Mouse (Mus musculus): ENCODE measurements around the gene Mrc2. TPM values are rescaled to one million over a fixed set of nuclear protein-coding genes. Genes with fewer than 3 reads are reported as not detected.

The Mrc2 gene
- polyA plus RNA-seq, 1 experiment from 2014 or later = 2.8 TPM

DNA sequence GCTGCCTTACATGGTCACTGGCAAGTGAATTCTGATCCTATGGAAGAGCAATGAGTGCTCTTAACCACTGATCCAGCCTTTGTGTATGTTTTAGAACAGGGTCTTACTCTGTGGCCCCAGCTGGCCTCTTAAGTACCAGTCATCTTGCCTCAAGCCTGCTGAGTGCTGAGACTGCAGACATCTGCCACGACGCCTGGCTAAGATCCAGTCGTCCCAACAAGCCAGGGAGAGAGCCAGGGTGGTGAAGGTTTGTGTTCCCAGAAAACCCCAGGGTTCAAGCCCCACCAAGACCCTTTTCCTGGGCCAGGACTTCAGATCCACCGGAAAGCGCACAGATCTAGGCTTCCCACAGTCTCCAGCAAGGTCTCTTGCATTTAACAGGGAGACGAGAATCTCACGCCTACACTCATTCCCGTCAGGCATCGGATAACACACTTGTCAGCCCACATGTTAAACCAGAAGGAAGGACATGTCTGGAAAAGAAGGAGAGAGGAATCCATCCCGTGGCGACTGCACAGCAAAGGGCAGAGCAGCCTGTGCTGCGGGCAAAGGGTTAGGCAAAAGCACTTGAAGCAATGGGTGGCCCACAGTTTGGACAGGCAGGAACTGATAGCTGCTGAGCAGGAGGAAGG is 20.0 kb downstream of the Mrc2 start:
- Histone ChIP-seq H3K27me3 (replicated peaks) (no peaks in the 10 kb centered on the region), H3K4me3 (no peak overlapping the region), H3K9ac (no peak overlapping the region), H3K27ac (no peak overlapping the region), H3K4me2 (no peak overlapping the region), H3K4me1 (peaks cover 18% of the 10 kb centered on the region), H3K36me3 (no peaks in the 10 kb centered on the region), H3K9me3 (replicated peaks) (no peaks in the 10 kb centered on the region)
- ATAC-seq = no peak
- WGBS (ENCODE audit: insufficient replicate concordance) = 62% methylated on average over 12 of the region's 12 CpGs

GRCm38 (mm10) chr11:105312972-105313632 is 20.7 kb downstream of the Mrc2 start:
- Histone ChIP-seq H3K9me3 (replicated peaks) (no peaks in the 10 kb centered on the region), H3K36me3 (no peaks in the 10 kb centered on the region), H3K4me1 (peaks cover 18% of the 10 kb centered on the region), H3K9ac (no peak overlapping the region), H3K4me2 (no peak overlapping the region), H3K27ac (no peak overlapping the region), H3K4me3 (no peak overlapping the region), H3K27me3 (replicated peaks) (no peaks in the 10 kb centered on the region)
- peak; percentile 44; the same call in 1 of the 2 replicates for ATAC-seq
- 37% methylated on average over 10 of the region's 10 CpGs for WGBS (ENCODE audit: insufficient replicate concordance)

GRCm38 (mm10) chr11:105313633-105314014 is 21.2 kb downstream of the Mrc2 start:
- Histone ChIP-seq H3K4me3 (no peak overlapping the region), H3K9me3 (replicated peaks) (no peaks in the 10 kb centered on the region), H3K4me1 (peaks cover 18% of the 10 kb centered on the region), H3K9ac (no peak overlapping the region), H3K27ac (no peak overlapping the region), H3K36me3 (no peaks in the 10 kb centered on the region), H3K27me3 (replicated peaks) (no peaks in the 10 kb centered on the region), H3K4me2 (no peak overlapping the region)
- 61% methylated on average over 8 of the region's 8 CpGs for WGBS (ENCODE audit: insufficient replicate concordance)
- no peak for ATAC-seq

DNA sequence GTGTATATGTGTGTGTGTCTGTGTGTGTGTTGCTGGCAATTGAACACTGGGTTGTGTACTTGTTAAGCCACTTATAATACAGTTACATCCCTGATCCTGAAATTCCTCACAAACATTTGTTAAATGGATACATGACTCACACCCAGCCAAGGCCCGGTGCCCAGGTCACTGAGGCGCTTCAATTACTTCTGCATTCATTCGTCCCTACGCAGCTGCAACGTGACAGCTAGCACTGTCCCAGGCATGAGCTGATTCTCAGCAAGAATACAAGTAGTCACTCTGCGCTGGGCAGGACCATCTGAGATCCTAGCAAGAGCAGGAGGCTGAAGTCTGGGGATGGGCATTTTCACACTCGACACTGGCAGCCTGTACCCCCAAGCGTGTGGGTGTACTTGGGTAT is 22.9 kb downstream of the Mrc2 start:
- H3K27ac ChIP-seq = no peak overlapping the region
- no peaks in the 10 kb centered on the region for H3K36me3 ChIP-seq
- H3K9me3 ChIP-seq (replicated peaks) = no peaks in the 10 kb centered on the region
- H3K4me1 ChIP-seq = peaks cover 18% of the 10 kb centered on the region
- H3K27me3 ChIP-seq (replicated peaks) = no peaks in the 10 kb centered on the region
- H3K4me2 ChIP-seq = no peak overlapping the region
- WGBS (ENCODE audit: insufficient replicate concordance) = 78% methylated on average over 8 of the region's 8 CpGs
- H3K4me3 ChIP-seq = no peak overlapping the region
- no peak for ATAC-seq
- no peak overlapping the region for H3K9ac ChIP-seq

DNA sequence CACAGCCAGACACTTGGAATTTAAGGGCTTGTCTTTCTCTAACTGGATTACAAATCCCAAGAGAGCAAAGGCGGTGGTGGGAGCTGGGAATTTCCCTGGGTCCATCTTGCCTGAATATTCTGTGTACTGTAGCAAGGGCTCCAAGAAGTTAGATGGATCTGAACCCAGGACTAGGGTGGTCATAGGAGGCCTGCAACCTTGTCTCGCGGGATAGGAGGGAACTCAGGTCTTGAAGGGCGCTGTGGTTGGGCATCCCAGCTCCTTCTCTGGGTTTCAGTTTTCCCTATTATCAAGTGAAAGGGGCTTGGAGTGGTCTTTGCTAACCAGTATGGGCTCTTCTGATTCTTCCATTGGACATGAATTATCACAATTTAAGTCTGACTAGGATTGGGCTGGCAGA is 23.7 kb downstream of the Mrc2 start:
- H3K4me1 ChIP-seq = peaks cover 18% of the 10 kb centered on the region
- no peak overlapping the region for H3K9ac ChIP-seq
- H3K9me3 ChIP-seq (replicated peaks) = no peaks in the 10 kb centered on the region
- H3K27me3 ChIP-seq (replicated peaks) = no peaks in the 10 kb centered on the region
- H3K36me3 ChIP-seq = no peaks in the 10 kb centered on the region
- 82% methylated on average over 4 of the region's 4 CpGs for WGBS (ENCODE audit: insufficient replicate concordance)
- no peak overlapping the region for H3K4me3 ChIP-seq
- no peak overlapping the region for H3K27ac ChIP-seq
- no peak for ATAC-seq
- H3K4me2 ChIP-seq = no peak overlapping the region

DNA sequence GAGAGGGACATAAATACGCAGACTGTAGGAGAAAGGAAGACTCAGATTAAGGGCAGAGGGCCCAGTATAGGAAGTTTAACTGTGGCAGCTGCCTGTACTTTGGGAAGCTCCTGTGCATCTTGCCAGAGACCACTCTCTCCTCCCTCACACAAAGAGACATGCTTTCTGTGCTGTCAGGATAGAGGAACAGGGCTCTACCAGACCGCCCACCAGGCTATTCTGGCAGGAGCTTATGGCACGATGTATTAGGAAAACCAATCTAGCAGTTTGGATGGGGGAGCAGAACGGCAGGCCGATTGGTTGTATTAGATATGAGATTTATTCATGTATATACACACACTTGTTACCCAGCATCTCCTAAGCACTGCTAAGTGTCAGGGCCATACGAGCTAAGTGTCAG is 25.3 kb downstream of the Mrc2 start:
- Histone ChIP-seq H3K9ac (no peak overlapping the region), H3K27ac (no peak overlapping the region), H3K9me3 (replicated peaks) (no peaks in the 10 kb centered on the region), H3K4me1 (peaks cover 7% of the 10 kb centered on the region; the same call in 1 of the 2 replicates), H3K36me3 (no peaks in the 10 kb centered on the region), H3K4me3 (no peak overlapping the region), H3K27me3 (replicated peaks) (no peaks in the 10 kb centered on the region), H3K4me2 (no peak overlapping the region)
- 76% methylated on average over 6 of the region's 6 CpGs for WGBS (ENCODE audit: insufficient replicate concordance)
- no peak for ATAC-seq

GRCm38 (mm10) chr11:105321090-105321489 is 28.6 kb downstream of the Mrc2 start:
- WGBS (ENCODE audit: insufficient replicate concordance) = 35% methylated on average over 2 of the region's 2 CpGs
- no peak overlapping the region for H3K4me2 ChIP-seq
- no peaks in the 10 kb centered on the region for H3K9me3 ChIP-seq (replicated peaks)
- no peak for ATAC-seq
- H3K27me3 ChIP-seq (replicated peaks) = no peaks in the 10 kb centered on the region
- no peak overlapping the region for H3K27ac ChIP-seq
- H3K4me3 ChIP-seq = no peak overlapping the region
- H3K4me1 ChIP-seq = no peaks in the 10 kb centered on the region
- H3K9ac ChIP-seq = no peak overlapping the region
- H3K36me3 ChIP-seq = no peaks in the 10 kb centered on the region

DNA sequence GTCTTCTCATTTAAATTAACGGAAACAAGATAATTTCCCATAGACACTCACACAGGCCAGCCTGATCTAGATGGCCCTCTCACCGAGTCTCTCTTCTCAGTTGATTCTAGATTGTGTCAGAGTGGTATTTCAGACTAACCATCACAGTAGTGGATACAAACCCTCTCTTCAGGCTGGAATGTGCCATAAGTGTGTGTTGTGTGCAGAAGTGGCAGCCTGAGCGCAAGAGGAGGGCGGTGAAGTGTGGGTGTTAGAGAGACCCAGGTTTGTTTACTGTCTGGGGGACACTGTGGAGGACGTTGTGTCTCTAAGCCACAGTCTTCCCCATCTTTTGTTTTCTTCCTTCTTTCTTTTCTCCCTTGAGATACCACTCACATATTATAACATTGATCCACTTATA is 31.1 kb downstream of the Mrc2 start:
- Histone ChIP-seq H3K4me3 (no peak overlapping the region), H3K4me2 (no peak overlapping the region), H3K9me3 (replicated peaks) (no peaks in the 10 kb centered on the region), H3K4me1 (no peaks in the 10 kb centered on the region), H3K36me3 (no peaks in the 10 kb centered on the region), H3K27ac (no peak overlapping the region), H3K9ac (no peak overlapping the region), H3K27me3 (replicated peaks) (no peaks in the 10 kb centered on the region)
- ATAC-seq = no peak
- WGBS (ENCODE audit: insufficient replicate concordance) = 70% methylated on average over 5 of the region's 5 CpGs

DNA sequence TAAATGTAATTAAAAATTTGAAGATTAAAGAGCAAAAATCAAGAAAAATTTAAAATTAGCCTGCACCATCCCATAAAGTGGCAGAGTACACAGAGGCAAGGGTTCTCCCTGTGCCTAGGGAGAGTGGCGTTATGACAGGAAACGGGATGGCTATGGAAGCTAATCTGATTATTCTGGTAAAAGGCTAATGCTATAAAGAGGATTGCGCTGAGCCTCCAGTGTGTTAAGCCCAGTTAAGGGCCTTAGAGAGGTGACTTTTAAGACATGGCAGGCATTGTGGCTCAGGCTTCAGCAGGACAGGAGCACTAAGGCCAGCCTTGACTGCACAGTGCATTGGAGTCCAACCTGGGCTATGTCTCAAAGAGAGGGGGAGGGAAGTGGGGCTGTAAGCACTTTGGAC is 34.7 kb downstream of the Mrc2 start:
- Histone ChIP-seq H3K36me3 (no peaks in the 10 kb centered on the region), H3K27me3 (replicated peaks) (0 out of 2 replicates have a peak, but pooled peaks cover 7% of the 10 kb centered on the region), H3K27ac (no peak overlapping the region), H3K9ac (no peak overlapping the region), H3K9me3 (replicated peaks) (no peaks in the 10 kb centered on the region), H3K4me1 (no peaks in the 10 kb centered on the region), H3K4me2 (no peak overlapping the region), H3K4me3 (no peak overlapping the region)
- 82% methylated on average over 3 of the region's 3 CpGs for WGBS (ENCODE audit: insufficient replicate concordance)
- ATAC-seq = no peak

GRCm38 (mm10) chr11:105329962-105330361 is 37.5 kb downstream of the Mrc2 start:
- H3K9ac ChIP-seq = no peak overlapping the region
- ATAC-seq = no peak
- H3K4me3 ChIP-seq = no peak overlapping the region
- H3K4me2 ChIP-seq = no peak overlapping the region
- 0 out of 2 replicates have a peak, but pooled peaks cover 4% of the 10 kb centered on the region for H3K4me1 ChIP-seq
- no peaks in the 10 kb centered on the region for H3K36me3 ChIP-seq
- no peaks in the 10 kb centered on the region for H3K9me3 ChIP-seq (replicated peaks)
- WGBS (ENCODE audit: insufficient replicate concordance) = 55% methylated on average over 9 of the region's 9 CpGs
- 0 out of 2 replicates have a peak, but pooled peaks cover 7% of the 10 kb centered on the region for H3K27me3 ChIP-seq (replicated peaks)
- no peak overlapping the region for H3K27ac ChIP-seq

GRCm38 (mm10) chr11:105331129-105331528 is 38.7 kb downstream of the Mrc2 start:
- Histone ChIP-seq H3K36me3 (no peaks in the 10 kb centered on the region), H3K9me3 (replicated peaks) (no peaks in the 10 kb centered on the region), H3K4me1 (0 out of 2 replicates have a peak, but pooled peaks cover 4% of the 10 kb centered on the region), H3K4me2 (no peak overlapping the region), H3K27ac (no peak overlapping the region), H3K4me3 (no peak overlapping the region), H3K9ac (no peak overlapping the region), H3K27me3 (replicated peaks) (0 out of 2 replicates have a peak, but pooled peaks cover 7% of the 10 kb centered on the region)
- WGBS (ENCODE audit: insufficient replicate concordance) = 60% methylated on average over 3 of the region's 3 CpGs
- ATAC-seq = no peak

GRCm38 (mm10) chr11:105331732-105332131 is 39.3 kb downstream of the Mrc2 start:
- Histone ChIP-seq H3K4me2 (no peak overlapping the region), H3K4me3 (no peak overlapping the region), H3K27ac (no peak overlapping the region), H3K27me3 (replicated peaks) (0 out of 2 replicates have a peak, but pooled peaks cover 7% of the 10 kb centered on the region), H3K9ac (no peak overlapping the region), H3K4me1 (0 out of 2 replicates have a peak, but pooled peaks cover 4% of the 10 kb centered on the region), H3K36me3 (no peaks in the 10 kb centered on the region), H3K9me3 (replicated peaks) (no peaks in the 10 kb centered on the region)
- ATAC-seq = no peak
- 55% methylated on average over 10 of the region's 10 CpGs for WGBS (ENCODE audit: insufficient replicate concordance)

Measured in liver, embryonic 12.5 days (tissue).